Mouse (Mus musculus): ENCODE results near the gene Siah1a. TPM values are rescaled to one million over a fixed set of nuclear protein-coding genes. Genes with fewer than 3 reads are reported as not detected.

Gene Siah1a
- polyA plus RNA-seq, 1 experiment from 2014 or later = 89.6 TPM

GRCm38 (mm10) chr8:86718332-86718994 lies 27.3 kb downstream of the Siah1a start:
- no peak overlapping the region for H3K27ac ChIP-seq
- peaks cover 44% of the 10 kb centered on the region for H3K36me3 ChIP-seq (ENCODE audit: poor library complexity, severe bottlenecking)
- H3K27me3 ChIP-seq = no peaks in the 10 kb centered on the region
- no peak overlapping the region for H3K9ac ChIP-seq
- 88% methylated on average over 2 of the region's 2 CpGs for WGBS
- no peak for ATAC-seq
- H3K9me3 ChIP-seq (replicated peaks) = no peaks in the 10 kb centered on the region
- no peak overlapping the region for H3K4me3 ChIP-seq
- H3K4me1 ChIP-seq = peaks cover 13% of the 10 kb centered on the region
- no peak overlapping the region for H3K4me2 ChIP-seq

GRCm38 (mm10) chr8:86713407-86714188 lies 32.1 kb downstream of the Siah1a start:
- H3K27ac ChIP-seq = peak overlapping the region; percentile 82
- no peak overlapping the region for H3K9ac ChIP-seq
- H3K9me3 ChIP-seq (replicated peaks) = no peaks in the 10 kb centered on the region
- H3K4me2 ChIP-seq = no peak overlapping the region
- peak; percentile 92 for ATAC-seq
- H3K4me3 ChIP-seq = no peak overlapping the region
- H3K4me1 ChIP-seq = peaks cover 26% of the 10 kb centered on the region
- H3K36me3 ChIP-seq (ENCODE audit: poor library complexity, severe bottlenecking) = peaks cover 31% of the 10 kb centered on the region
- no peaks in the 10 kb centered on the region for H3K27me3 ChIP-seq
- 63% methylated on average over 14 of the region's 14 CpGs for WGBS

- H3K9me3 ChIP-seq (replicated peaks) = no peaks in the 10 kb centered on the region
- no peak overlapping the region for H3K9ac ChIP-seq
- peaks cover 26% of the 10 kb centered on the region for H3K4me1 ChIP-seq
- peaks cover 26% of the 10 kb centered on the region for H3K36me3 ChIP-seq (ENCODE audit: poor library complexity, severe bottlenecking)
- no peaks in the 10 kb centered on the region for H3K27me3 ChIP-seq
- no peak for ATAC-seq
- no peak overlapping the region for H3K4me3 ChIP-seq
- H3K4me2 ChIP-seq = no peak overlapping the region
- WGBS = 93% methylated on average over 3 of the region's 3 CpGs
- peak overlapping the region; percentile 82 for H3K27ac ChIP-seq
Observed at GRCm38 (mm10) chr8:86712594-86712993, 33.1 kb downstream of the Siah1a start.

- Histone ChIP-seq H3K9ac (no peak overlapping the region), H3K4me3 (no peak overlapping the region), H3K36me3 (ENCODE audit: poor library complexity, severe bottlenecking) (peaks cover 15% of the 10 kb centered on the region), H3K4me1 (peaks cover 7% of the 10 kb centered on the region), H3K9me3 (replicated peaks) (no peaks in the 10 kb centered on the region), H3K27ac (no peak overlapping the region), H3K27me3 (no peaks in the 10 kb centered on the region), H3K4me2 (no peak overlapping the region)
- 73% methylated on average over 4 of the region's 4 CpGs for WGBS
- ATAC-seq = no peak
Observed at GRCm38 (mm10) chr8:86707873-86708272, 37.9 kb downstream of the Siah1a start.

GRCm38 (mm10) chr8:86706756-86707155 lies 39.0 kb downstream of the Siah1a start:
- Histone ChIP-seq H3K27ac (no peak overlapping the region), H3K9ac (no peak overlapping the region), H3K4me3 (no peak overlapping the region), H3K9me3 (replicated peaks) (no peaks in the 10 kb centered on the region), H3K36me3 (ENCODE audit: poor library complexity, severe bottlenecking) (peaks cover 15% of the 10 kb centered on the region), H3K4me1 (no peaks in the 10 kb centered on the region), H3K27me3 (no peaks in the 10 kb centered on the region), H3K4me2 (no peak overlapping the region)
- WGBS = 89% methylated on average over 5 of the region's 5 CpGs
- ATAC-seq = no peak

- Histone ChIP-seq H3K27ac (no peak overlapping the region), H3K27me3 (no peaks in the 10 kb centered on the region), H3K4me1 (no peaks in the 10 kb centered on the region), H3K9me3 (replicated peaks) (no peaks in the 10 kb centered on the region), H3K4me3 (no peak overlapping the region), H3K4me2 (no peak overlapping the region), H3K36me3 (ENCODE audit: poor library complexity, severe bottlenecking) (peaks cover 10% of the 10 kb centered on the region), H3K9ac (no peak overlapping the region)
- 84% methylated on average over 3 of the region's 3 CpGs for whole genome bisulfite sequencing
- no peak for ATAC-seq
Observed at GRCm38 (mm10) chr8:86705317-86705716, 40.4 kb downstream of the Siah1a start.

- 0 out of 2 replicates have a peak, but pooled peaks cover 3% of the 10 kb centered on the region for H3K36me3 ChIP-seq (ENCODE audit: poor library complexity, severe bottlenecking)
- H3K27me3 ChIP-seq = no peaks in the 10 kb centered on the region
- H3K9ac ChIP-seq = no peak overlapping the region
- no peak overlapping the region for H3K27ac ChIP-seq
- H3K4me3 ChIP-seq = no peak overlapping the region
- H3K4me1 ChIP-seq = no peaks in the 10 kb centered on the region
- no peak overlapping the region for H3K4me2 ChIP-seq
- WGBS = 91% methylated on average over 3 of the region's 3 CpGs
- no peaks in the 10 kb centered on the region for H3K9me3 ChIP-seq (replicated peaks)
- ATAC-seq = no peak
Observed at GRCm38 (mm10) chr8:86702453-86702852, 43.3 kb downstream of the Siah1a start.

GRCm38 (mm10) chr8:86699471-86699870 lies 46.3 kb downstream of the Siah1a start:
- Histone ChIP-seq H3K27me3 (no peaks in the 10 kb centered on the region), H3K4me3 (no peak overlapping the region), H3K9me3 (replicated peaks) (no peaks in the 10 kb centered on the region), H3K27ac (no peak overlapping the region), H3K4me2 (no peak overlapping the region), H3K9ac (no peak overlapping the region), H3K4me1 (no peaks in the 10 kb centered on the region), H3K36me3 (ENCODE audit: poor library complexity, severe bottlenecking) (peaks cover 12% of the 10 kb centered on the region; the same call in 1 of the 2 replicates)
- no peak for ATAC-seq
- 94% methylated on average over 12 of the region's 12 CpGs for WGBS

- ATAC-seq = no peak
- H3K4me3 ChIP-seq = no peak overlapping the region
- no peaks in the 10 kb centered on the region for H3K9me3 ChIP-seq (replicated peaks)
- no peak overlapping the region for H3K27ac ChIP-seq
- H3K9ac ChIP-seq = no peak overlapping the region
- H3K4me2 ChIP-seq = no peak overlapping the region
- no peaks in the 10 kb centered on the region for H3K4me1 ChIP-seq
- H3K27me3 ChIP-seq = no peaks in the 10 kb centered on the region
- 85% methylated on average over 1 of the region's 1 CpGs for WGBS
- peaks cover 12% of the 10 kb centered on the region; the same call in 1 of the 2 replicates for H3K36me3 ChIP-seq (ENCODE audit: poor library complexity, severe bottlenecking)
Observed at GRCm38 (mm10) chr8:86698811-86699421, 46.8 kb downstream of the Siah1a start.

- H3K9ac ChIP-seq = no peak overlapping the region
- 96% methylated on average over 2 of the region's 2 CpGs for WGBS
- no peak overlapping the region for H3K27ac ChIP-seq
- no peak for ATAC-seq
- H3K27me3 ChIP-seq = no peaks in the 10 kb centered on the region
- peaks cover 12% of the 10 kb centered on the region; the same call in 1 of the 2 replicates for H3K36me3 ChIP-seq (ENCODE audit: poor library complexity, severe bottlenecking)
- no peak overlapping the region for H3K4me3 ChIP-seq
- H3K9me3 ChIP-seq (replicated peaks) = no peaks in the 10 kb centered on the region
- H3K4me1 ChIP-seq = no peaks in the 10 kb centered on the region
- H3K4me2 ChIP-seq = no peak overlapping the region
Observed at GRCm38 (mm10) chr8:86695703-86696102, 50.0 kb downstream of the Siah1a start.

- Histone ChIP-seq H3K9ac (no peak overlapping the region), H3K4me1 (no peaks in the 10 kb centered on the region), H3K4me3 (no peak overlapping the region), H3K27ac (no peak overlapping the region), H3K36me3 (ENCODE audit: poor library complexity, severe bottlenecking) (peaks cover 15% of the 10 kb centered on the region; the same call in 1 of the 2 replicates), H3K9me3 (replicated peaks) (no peaks in the 10 kb centered on the region), H3K27me3 (no peaks in the 10 kb centered on the region), H3K4me2 (no peak overlapping the region)
- no peak for ATAC-seq
- 87% methylated on average over 1 of the region's 1 CpGs for WGBS
Observed at GRCm38 (mm10) chr8:86694011-86694410, 51.7 kb downstream of the Siah1a start.

GRCm38 (mm10) chr8:86692107-86692506 lies 53.6 kb downstream of the Siah1a start:
- no peak for ATAC-seq
- H3K36me3 ChIP-seq (ENCODE audit: poor library complexity, severe bottlenecking) = peaks cover 15% of the 10 kb centered on the region; the same call in 1 of the 2 replicates
- no peaks in the 10 kb centered on the region for H3K27me3 ChIP-seq
- H3K4me1 ChIP-seq = peaks cover 6% of the 10 kb centered on the region; the same call in 1 of the 2 replicates
- no peak overlapping the region for H3K9ac ChIP-seq
- H3K27ac ChIP-seq = no peak overlapping the region
- no peak overlapping the region for H3K4me3 ChIP-seq
- 92% methylated on average over 1 of the region's 1 CpGs for WGBS
- H3K4me2 ChIP-seq = no peak overlapping the region
- H3K9me3 ChIP-seq (replicated peaks) = no peaks in the 10 kb centered on the region

All from forebrain, embryonic 13.5 days (tissue).